Mouse (Mus musculus) lung, postnatal 0 days (tissue): Measurements from ENCODE around the gene Lasp1. TPM values are rescaled to one million over a fixed set of nuclear protein-coding genes. Genes with fewer than 3 reads are reported as not detected.
"Not testable (repeated sequence)": the region's sequence is repeated elsewhere in the genome, so short reads cannot be mapped to it uniquely, and the experiment has no call there.

Source experiments
- ATAC-seq: fragments of 200-750 bp; cut with Nextera tagmentation; 2 replicates; pipeline ENCODE4 v1.8.0; 2017; ENCODE audit warnings: moderate library complexity
- DNase-seq: peaks from one replicate; pipeline ENCODE4 v3.0.0-alpha.2; 2016; ENCODE audit warnings: low spot score
- H3K27ac ChIP-seq: fragments of 300-500 bp; sonication (generic); 2 replicates; pipeline ENCODE4 v1.5.1; 2014; ENCODE audit warnings: antibody characterized with exemption, mild to moderate bottlenecking, low read length, mixed read lengths
- H3K27me3 ChIP-seq: fragments of 300-500 bp; sonication (generic); replicated peaks from 2 replicates; pipeline ENCODE4 v1.6.1; 2014; ENCODE audit warnings: low read length, mixed read lengths; ENCODE audit not compliant: insufficient read depth
- H3K36me3 ChIP-seq: fragments of 300-500 bp; sonication (generic); 2 replicates; pipeline ENCODE4 v1.6.1; 2014; ENCODE audit warnings: low read length, mixed read lengths; ENCODE audit not compliant: insufficient read depth
- H3K4me1 ChIP-seq: fragments of 300-500 bp; sonication (generic); 2 replicates; pipeline ENCODE4 v1.6.1; 2014; ENCODE audit warnings: antibody characterized with exemption, low read depth, low read length, mixed read lengths; ENCODE audit not compliant: insufficient read depth
- H3K4me2 ChIP-seq: fragments of 300-500 bp; sonication (generic); replicated peaks from 2 replicates; pipeline ENCODE4 v1.6.1; 2014; ENCODE audit warnings: low read depth, mild to moderate bottlenecking, low read length, moderate library complexity, mixed read lengths
- H3K4me3 ChIP-seq: fragments of 300-500 bp; sonication (generic); 2 replicates; pipeline ENCODE4 v1.5.1; 2014; ENCODE audit warnings: low read depth, low read length
- H3K9ac ChIP-seq: fragments of 300-500 bp; sonication (generic); replicated peaks from 2 replicates; pipeline ENCODE4 v1.6.1; 2014; ENCODE audit warnings: low read depth, mild to moderate bottlenecking
- H3K9me3 ChIP-seq: fragments of 300-500 bp; sonication (generic); 2 replicates; pipeline ENCODE4 v1.6.1; 2016; ENCODE audit warnings: low read length, mixed read lengths
- CTCF ChIP-seq: IDR thresholded peaks from 2 replicates; pipeline ENCODE4 v1.5.1; 2016; ENCODE audit warnings: antibody characterized with exemption, mild to moderate bottlenecking
- EP300 ChIP-seq: IDR thresholded peaks from 2 replicates; pipeline ENCODE4 v1.6.1; 2016; ENCODE audit warnings: antibody characterized with exemption, mild to moderate bottlenecking, control low read depth
- WGBS: fragments of 180-500 bp; shearing (Covaris S2); extraction: QIAGEN DNeasy Blood & Tissue Kit; methylation state at CpG from one replicate; pipeline ENCODE4 v1.1.7; 2014; 5-methylcytosine and 5-hydroxymethylcytosine counted together
- polyA plus RNA-seq: library from polyadenylated mRNA; unstranded; fragments of >200 nt; fragmentation: Nextera tagmentation; extraction: Ambion mirVana; gene quantifications from 2 replicates; pipeline ENCODE4 v1.2.1, GENCODE M21; 2015

Gene Lasp1
- polyA plus RNA-seq, 1 experiment from 2014 or later: 96.4 TPM

DNA sequence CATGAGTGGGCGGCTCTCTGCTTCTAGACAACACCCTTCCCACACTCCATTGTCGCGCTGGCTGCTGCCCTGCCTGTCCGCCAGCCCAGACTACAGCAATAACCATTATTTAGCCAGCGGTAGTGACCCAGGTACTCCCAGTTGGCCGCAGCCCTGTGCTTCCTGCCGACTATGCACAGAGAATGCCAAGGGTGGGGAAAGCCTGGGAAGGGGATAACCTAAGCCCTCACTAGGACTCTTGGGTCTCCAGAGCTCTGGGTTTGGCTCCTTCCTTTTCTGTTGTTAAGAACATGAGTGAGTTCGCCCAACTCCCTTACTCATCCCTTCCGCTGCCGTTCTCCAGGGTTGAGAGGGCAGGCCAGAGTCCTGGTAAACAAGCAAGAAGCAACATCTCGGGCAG, 33.2 kb downstream of the Lasp1 start:
- TF ChIP-seq CTCF: no peak
- no peak for TF ChIP-seq EP300
- Histone ChIP-seq H3K27me3 (no peaks in the 10 kb centered on the region), H3K9ac (no peak overlapping the region), H3K27ac (0 out of 2 replicates have a peak overlapping the region, but pooled peaks have one; percentile 5), H3K36me3 (peaks cover 28% of the 10 kb centered on the region), H3K4me3 (no peak overlapping the region), H3K4me1 (no peaks in the 10 kb centered on the region; the same call in none of the 2 replicates), H3K9me3 (no peaks in the 10 kb centered on the region), H3K4me2 (no peak overlapping the region)
- WGBS: 66% methylated on average over 11 of the region's 11 CpGs
- 0 out of 2 replicates have a peak, but pooled peaks have one; percentile 9 for ATAC-seq
- DNase-seq: no peak

DNA sequence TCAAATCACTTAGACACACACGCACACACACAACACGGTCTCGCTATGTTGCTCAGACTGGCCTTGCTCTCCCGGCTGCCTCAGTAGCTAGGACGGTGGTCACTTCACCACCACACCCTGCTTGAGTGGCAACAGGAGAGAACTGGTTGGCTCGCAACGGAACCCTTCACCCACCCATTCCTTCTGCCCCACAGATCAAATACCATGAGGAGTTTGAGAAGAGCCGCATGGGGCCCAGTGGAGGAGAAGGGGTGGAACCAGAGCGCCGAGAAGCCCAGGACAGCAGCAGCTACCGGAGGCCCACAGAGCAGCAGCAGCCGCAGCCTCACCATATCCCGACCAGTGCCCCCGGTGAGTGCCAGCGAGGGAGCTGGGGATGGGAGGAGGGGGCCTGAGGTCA, 34.6 kb downstream of the Lasp1 start:
- WGBS: 55% methylated on average over 15 of the region's 15 CpGs
- ATAC-seq (peak; percentile 57), DNase-seq (peak; percentile 64)
- H3K4me1 ChIP-seq: no peaks in the 10 kb centered on the region; the same call in none of the 2 replicates
- H3K9ac ChIP-seq: no peak overlapping the region
- peaks cover 24% of the 10 kb centered on the region for H3K36me3 ChIP-seq
- no peak overlapping the region for H3K4me3 ChIP-seq
- no peaks in the 10 kb centered on the region for H3K9me3 ChIP-seq
- TF ChIP-seq CTCF (no peak), EP300 (no peak)
- no peak overlapping the region for H3K4me2 ChIP-seq
- H3K27me3 ChIP-seq: no peaks in the 10 kb centered on the region
- no peak overlapping the region for H3K27ac ChIP-seq

DNA sequence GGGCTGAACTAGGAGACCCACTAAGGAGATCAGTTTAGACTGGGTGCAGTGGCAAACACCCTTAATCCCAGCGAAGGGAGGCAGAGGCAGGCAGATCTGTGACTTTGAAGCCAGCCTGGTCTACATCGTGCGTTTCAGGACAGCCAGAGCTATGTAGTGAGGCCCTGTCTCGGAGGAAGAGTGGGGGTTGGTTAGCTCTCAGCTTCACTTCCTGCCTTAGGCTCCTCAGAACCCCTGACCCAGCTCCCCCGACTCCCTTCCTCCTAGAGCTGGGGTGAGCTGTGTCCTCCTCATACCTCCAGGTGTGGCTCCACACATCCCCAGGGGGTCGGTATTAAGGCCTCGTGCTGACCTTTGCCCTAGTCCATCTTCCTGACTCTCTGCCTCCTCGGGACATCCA, 37.7 kb downstream of the Lasp1 start:
- ATAC-seq (no peak), DNase-seq (no peak)
- TF ChIP-seq CTCF (no peak), EP300 (no peak)
- Histone ChIP-seq H3K36me3 (peaks cover 18% of the 10 kb centered on the region), H3K27me3 (no peaks in the 10 kb centered on the region), H3K9ac (no peak overlapping the region), H3K4me3 (no peak overlapping the region), H3K4me2 (no peak overlapping the region), H3K4me1 (no peaks in the 10 kb centered on the region; the same call in 1 of the 2 replicates), H3K27ac (no peak overlapping the region), H3K9me3 (no peaks in the 10 kb centered on the region)
- WGBS: 57% methylated on average over 8 of the region's 8 CpGs

DNA sequence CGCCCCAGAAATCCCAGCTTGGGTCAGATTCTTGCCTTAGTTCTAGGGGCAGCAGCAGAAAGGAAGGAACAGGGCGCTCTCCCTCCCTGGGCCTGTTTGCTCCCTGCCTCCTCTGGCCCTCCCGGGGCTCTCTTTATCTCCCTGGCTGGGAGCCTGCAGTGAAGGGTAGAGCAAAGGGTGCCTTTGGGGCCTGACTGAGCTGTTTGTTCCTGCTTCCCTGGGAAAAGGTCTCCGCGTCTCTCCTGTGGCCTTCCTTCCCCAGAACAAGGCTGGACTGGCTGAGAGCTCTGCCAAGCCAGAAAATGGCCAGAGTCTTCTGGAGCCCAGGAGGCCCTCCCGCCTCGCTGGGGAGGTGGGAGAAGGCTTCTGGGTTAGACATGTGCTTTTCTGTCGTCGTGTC, 38.3 kb downstream of the Lasp1 start:
- WGBS: 73% methylated on average over 9 of the region's 9 CpGs
- H3K27me3 ChIP-seq, H3K4me3 ChIP-seq, H3K9ac ChIP-seq, ATAC-seq, H3K9me3 ChIP-seq, H3K4me1 ChIP-seq, DNase-seq, H3K27ac ChIP-seq, H3K4me2 ChIP-seq: not testable (repeated sequence)
- peaks cover 18% of the 10 kb centered on the region for H3K36me3 ChIP-seq

DNA sequence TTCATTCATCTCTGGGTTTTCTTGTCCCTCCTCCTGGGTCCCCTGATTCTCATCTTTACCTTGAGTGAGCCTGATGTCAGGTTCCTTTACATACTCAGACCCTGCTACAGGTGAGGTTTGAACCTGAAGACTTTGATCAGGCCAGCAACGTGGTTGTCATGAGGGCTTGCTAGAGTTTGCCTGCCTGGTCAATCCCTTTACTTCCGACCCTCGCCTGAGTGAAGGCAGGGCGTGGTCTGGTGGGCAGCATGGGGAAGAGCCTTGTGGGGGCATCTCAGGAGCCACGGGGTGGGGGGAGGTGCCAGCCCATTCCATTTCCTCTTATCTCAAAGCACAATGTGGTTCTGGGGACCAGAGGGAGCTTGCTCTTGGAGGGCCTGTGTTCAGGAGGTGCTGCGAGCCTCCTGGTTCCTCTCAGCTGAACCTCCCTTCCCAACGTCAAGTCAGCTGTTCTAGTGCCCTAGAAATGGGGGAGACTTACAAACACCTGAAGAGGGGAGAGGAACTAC, 38.9 kb downstream of the Lasp1 start:
- H3K27ac ChIP-seq: no peak overlapping the region
- H3K36me3 ChIP-seq: peaks cover 18% of the 10 kb centered on the region
- no peak overlapping the region for H3K4me2 ChIP-seq
- ATAC-seq (no peak), DNase-seq (no peak)
- TF ChIP-seq EP300 (no peak), CTCF (no peak)
- no peak overlapping the region for H3K9ac ChIP-seq
- WGBS: 73% methylated on average over 7 of the region's 7 CpGs
- no peak overlapping the region for H3K4me3 ChIP-seq
- H3K4me1 ChIP-seq: no peaks in the 10 kb centered on the region
- no peaks in the 10 kb centered on the region for H3K27me3 ChIP-seq
- no peaks in the 10 kb centered on the region for H3K9me3 ChIP-seq

DNA sequence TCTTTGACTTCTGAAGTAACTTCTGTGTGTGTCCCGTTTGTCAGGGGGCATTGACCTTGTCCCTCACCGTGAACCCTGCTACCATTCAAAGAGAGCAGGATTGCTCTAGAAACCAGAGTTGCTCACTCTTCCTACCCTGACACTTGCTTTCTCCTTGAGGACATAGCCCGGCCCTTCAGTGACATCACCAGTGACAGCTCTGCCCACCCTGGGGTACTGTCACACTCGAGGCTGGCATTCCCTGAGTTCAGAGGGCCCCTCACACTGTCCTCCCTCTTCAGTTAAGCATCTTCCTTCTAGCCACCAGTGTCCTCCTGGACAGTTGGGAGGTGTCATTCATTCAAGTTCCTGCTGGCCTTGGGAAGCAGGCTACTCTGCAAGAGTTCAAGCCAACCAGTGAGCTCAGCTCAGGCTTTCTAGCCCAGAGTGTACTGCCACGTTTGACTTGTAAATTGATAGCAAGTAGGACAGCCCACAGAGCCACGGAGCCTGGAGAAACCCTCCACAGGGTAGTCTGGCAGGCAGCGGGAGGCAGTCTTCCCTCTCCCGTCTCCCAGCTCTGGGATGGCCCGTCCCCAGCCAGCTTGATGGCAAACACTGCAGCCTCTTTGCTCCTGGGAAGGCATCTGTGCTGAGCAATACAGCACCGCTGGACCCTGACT, 40.1 kb downstream of the Lasp1 start:
- no peaks in the 10 kb centered on the region for H3K9me3 ChIP-seq
- WGBS: 31% methylated on average over 10 of the region's 10 CpGs
- no peak overlapping the region for H3K4me3 ChIP-seq
- ATAC-seq: 0 out of 2 replicates have a peak, but pooled peaks have one; percentile 10
- no peaks in the 10 kb centered on the region for H3K27me3 ChIP-seq
- TF ChIP-seq CTCF: no peak
- TF ChIP-seq EP300: no peak
- no peak for DNase-seq
- H3K9ac ChIP-seq: no peak overlapping the region
- peaks cover 14% of the 10 kb centered on the region for H3K36me3 ChIP-seq
- no peaks in the 10 kb centered on the region for H3K4me1 ChIP-seq
- H3K4me2 ChIP-seq: no peak overlapping the region
- 0 out of 2 replicates have a peak overlapping the region, but pooled peaks have one; percentile 0 for H3K27ac ChIP-seq
